Mouse (Mus musculus): Measurements from ENCODE around the gene Gprasp1.
"Not testable (repeated sequence)": the region's sequence is repeated elsewhere in the genome, so short reads cannot be mapped to it uniquely, and the experiment has no call there.

Gprasp1 gene

DNA sequence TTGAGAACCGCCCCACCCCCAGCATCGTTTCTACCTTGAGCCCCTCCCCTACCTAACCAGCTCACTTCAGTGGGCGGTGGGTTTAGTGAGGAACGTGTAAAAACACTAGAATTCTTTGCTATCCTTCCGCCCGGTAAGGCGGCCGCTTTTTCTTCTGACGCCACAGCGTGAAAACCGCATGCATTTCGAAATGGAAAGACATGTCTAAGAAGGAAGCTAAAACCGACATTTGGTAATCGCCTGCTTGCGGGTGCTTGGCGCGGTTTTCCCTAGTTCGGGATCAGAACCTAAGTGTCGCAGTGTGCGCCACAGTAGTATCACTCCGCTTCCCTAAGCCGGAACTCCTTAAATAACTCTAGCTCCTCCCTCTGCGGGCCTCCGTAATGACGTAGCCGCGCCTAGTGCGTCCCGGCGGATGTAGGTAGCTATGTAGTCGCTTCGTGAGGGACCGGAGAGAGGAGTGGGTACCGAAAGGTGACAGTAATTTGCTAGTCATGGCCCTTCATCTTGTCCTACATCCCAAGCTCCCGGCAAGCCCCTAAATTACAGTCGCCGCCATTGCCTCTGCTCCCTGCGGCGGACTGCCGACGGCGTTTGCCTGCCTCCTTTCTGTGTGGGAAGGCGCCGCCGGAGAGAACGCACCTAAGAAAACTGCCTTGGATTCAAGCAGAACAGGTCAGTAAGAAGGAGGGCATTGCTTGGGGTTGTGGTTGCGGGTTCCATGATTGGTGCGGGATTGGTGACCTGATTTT lies at the start of gene Gprasp1, which contains the start of gene Armcx5:
TSS of gene Gprasp1 (plus strand) at position 430 of the 752 bp plus-strand sequence.
TSS of gene Armcx5 (plus strand) at position 430 of the 752 bp plus-strand sequence.
- peak; percentile 93 for DNase-seq

DNA sequence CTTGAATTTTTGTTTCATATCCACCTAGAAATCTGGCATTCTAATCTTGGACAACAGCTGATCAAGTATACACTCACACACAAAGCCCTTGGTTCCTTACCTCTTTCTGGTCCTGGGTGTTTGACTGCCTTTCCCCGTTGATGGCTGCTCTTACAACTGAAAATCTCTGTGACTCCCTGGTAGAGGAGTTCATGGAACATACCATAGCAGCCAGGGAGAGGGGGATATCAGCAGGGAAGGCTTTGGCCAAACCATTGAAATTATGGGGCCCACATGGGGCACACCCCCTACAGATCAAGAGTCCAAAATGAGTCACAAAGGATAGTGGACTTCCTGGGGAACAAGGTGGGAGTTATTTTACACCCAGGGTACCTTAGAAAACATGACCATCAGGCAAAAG lies 48.9 kb upstream of the Gprasp1 start, which contains the start of gene Tcp11x2:
TSS of gene Tcp11x2 (minus strand) at position 158 of the 400 bp plus-strand sequence.
- DNase-seq: no peak

- DNase-seq: no peak
These were observed 39.4 kb upstream of the Gprasp1 start for GRCm38 (mm10) chrX:135703111-135703510.

- DNase-seq: no peak
These were observed 38.2 kb upstream of the Gprasp1 start for GRCm38 (mm10) chrX:135704349-135704748.

GRCm38 (mm10) chrX:135712845-135713244 lies 29.7 kb upstream of the Gprasp1 start:
- DNase-seq: no peak

- DNase-seq: no peak
These were observed 17.4 kb upstream of the Gprasp1 start, which contains the start of gene Tmsb15a for GRCm38 (mm10) chrX:135725161-135725560. Gene Tmsb15a (minus strand): TSS chrX:135725261.

GRCm38 (mm10) chrX:135738730-135739520 lies 3.6 kb upstream of the Gprasp1 start:
- DNase-seq: no peak

DNA sequence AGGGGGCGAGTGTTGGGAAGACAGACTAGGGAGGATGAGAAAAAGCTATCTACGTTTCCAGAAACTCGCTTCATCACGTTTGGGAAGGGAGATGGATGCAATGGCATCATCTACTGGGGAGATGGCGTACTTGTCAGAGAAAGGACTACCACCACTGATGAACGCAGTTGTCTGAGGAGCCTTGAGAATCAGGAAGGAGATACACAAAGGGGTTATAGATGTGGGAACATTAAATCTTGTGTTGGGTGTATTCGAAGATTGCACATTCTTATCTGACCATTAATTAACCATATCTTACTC lies 473 bp downstream of the Gprasp1 start:
- DNase-seq: no peak

- DNase-seq: not testable (repeated sequence)
These were observed 2.8 kb downstream of the Gprasp1 start for GRCm38 (mm10) chrX:135745376-135745775.

DNA sequence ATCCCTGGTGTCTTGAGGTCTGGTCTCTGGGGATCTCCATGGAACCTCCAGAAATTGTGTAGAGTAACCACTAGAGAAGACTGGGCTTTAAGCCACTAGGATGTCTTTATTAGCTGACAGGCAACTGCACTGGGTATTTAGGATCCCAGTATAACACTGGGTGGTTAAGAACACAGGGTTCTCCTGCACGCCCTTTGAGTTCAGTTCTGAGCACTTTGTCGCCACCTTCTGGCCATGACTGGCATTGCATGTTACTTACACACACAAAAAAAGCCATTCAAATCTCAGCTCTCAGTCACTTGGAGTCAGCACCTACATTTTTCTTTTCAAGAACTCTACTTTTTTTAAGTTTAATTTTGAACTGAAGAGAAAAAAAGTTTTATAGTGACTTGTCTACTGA lies 10.3 kb downstream of the Gprasp1 start:
- DNase-seq: peak; percentile 81

DNA sequence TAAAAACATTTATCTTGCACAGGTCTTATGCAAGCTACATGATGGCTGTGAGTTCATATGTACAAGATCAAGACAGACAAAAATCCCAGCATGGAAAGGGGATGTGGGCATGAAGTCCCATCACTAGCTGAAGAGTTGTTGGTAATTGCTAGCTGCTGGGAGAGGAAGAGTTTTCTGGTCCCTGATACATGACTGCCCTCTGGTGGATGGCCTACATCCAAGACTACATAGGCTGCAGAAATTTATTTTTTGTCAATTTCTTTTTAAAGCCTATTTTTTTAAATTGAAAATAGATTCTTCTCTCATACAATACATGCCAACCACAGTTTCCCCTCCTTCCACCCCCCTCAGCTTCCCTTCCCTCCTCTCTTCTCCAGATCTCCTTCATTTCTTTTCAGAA lies 19.2 kb downstream of the Gprasp1 start:
- DNase-seq: peak; percentile 54

DNA sequence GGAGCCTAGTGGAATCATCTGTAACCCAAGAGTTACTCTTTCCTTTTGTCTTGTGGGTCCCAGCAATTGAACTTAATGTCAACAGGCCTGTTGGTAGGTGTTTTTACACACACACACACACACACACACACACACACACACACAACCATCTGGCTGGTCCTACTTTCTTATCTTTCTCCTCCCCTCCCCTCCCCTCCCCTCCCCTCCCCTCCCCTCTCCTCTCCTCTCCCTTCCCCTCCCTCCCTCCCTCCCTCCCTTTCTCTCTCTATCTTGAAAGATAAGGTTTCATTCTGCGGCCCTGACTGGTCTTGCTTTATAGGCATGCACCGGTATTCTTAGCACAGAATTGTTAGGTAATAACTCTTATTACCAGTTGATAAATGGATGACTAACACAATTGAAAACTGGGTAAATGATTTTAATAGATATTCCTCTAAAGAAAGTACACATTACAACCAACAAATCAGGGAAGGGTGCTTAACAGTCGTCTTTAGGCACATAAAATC lies 25.6 kb downstream of the Gprasp1 start:
- DNase-seq: no peak

GRCm38 (mm10) chrX:135768565-135768964 lies 26.0 kb downstream of the Gprasp1 start:
- no peak for DNase-seq

DNA sequence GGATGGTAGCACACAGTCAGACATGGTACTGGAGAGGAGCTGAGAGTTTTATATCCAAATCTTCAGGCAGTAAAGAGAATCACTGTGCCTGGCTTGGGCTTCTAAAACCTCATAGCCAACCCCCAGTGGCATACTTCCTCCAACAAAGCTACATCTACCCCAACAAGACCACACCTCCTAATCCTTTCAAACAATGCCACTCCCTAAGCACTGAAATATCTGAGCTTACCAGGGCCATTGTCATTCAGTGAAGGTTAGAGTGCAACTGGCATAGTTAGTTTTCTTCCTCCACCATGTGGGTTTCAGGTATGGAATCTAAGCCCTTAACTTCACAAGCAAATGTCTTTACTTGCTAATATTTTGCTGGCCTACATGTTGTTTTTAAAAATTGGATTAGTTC lies 49.0 kb downstream of the Gprasp1 start:
- DNase-seq: no peak

- no peak for DNase-seq
These were observed 49.8 kb downstream of the Gprasp1 start for GRCm38 (mm10) chrX:135792326-135792725.

GRCm38 (mm10) chrX:135795591-135796304 lies 53.2 kb downstream of the Gprasp1 start:
- peak; percentile 77 for DNase-seq

DNA sequence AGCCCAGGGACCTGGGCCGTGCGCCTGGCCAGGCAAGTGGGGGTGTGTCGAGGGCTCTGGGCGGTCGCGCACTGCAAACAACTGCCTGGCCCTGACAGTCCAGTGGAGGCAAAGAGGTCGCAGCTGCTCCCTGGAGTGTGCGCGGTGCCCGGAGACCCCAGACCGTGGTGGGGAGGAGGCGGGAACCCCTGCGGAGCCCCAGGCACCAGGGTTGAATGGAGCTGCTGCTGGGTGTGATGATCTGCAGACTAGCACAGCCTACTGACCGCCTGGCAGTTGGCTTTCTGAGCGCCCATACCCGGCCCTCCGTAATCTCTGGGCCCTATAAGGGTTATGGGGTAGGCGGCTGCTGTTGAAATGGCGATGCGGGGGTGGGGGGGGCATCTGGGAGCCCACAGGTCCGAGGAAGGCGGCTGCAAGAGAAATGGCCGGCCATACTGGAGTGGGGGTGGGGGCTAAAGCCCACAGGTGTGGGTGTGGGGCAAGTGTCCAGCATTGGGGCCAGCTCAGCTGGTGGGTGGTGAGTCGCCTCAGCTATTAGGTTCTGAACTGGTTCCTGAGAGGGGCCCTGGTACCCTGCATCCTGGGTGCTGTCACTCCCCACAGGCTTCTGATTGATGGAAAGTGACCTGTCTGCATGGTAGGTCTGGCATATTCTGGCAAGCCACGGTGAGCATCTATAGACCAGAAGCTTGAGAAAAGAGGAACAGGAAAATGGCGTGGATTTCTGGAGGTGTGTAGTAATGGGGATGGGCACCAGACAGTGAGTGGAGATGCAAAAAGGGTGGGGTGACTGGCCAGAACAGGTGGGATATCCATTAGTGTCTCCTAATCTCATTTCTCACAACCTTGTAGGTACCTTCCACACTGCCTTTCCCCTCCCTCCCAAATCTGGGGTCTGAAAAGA lies 54.0 kb downstream of the Gprasp1 start:
- DNase-seq: peak; percentile 5

- DNase-seq: peak; percentile 67
These were observed 54.7 kb downstream of the Gprasp1 start, which contains the start of gene Bhlhb9 for GRCm38 (mm10) chrX:135797212-135797644. Gene Bhlhb9 (plus strand): TSS chrX:135797594.

DNA sequence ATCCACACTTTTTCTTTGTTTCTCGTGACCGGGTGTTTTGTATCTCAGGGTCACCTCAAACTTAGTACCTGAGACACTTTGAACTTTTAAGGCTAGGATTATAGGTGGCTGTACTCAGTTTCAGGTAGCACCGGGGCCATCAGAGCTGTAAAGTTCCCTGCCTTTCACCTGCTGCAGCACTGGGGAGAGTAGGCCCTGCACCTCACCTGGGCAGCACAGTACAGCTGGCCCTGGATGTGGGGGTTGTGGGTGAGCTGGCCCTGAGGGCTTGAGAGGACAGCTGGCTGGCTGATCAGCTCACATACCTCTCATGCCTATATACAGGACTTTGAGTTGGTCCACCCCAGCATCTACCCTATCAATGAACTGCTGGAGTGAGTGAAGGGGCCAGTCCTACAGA lies 61.6 kb downstream of the Gprasp1 start:
- DNase-seq: no peak

GRCm38 (mm10) chrX:135805780-135806179 lies 63.2 kb downstream of the Gprasp1 start:
- peak; percentile 46 for DNase-seq

DNA sequence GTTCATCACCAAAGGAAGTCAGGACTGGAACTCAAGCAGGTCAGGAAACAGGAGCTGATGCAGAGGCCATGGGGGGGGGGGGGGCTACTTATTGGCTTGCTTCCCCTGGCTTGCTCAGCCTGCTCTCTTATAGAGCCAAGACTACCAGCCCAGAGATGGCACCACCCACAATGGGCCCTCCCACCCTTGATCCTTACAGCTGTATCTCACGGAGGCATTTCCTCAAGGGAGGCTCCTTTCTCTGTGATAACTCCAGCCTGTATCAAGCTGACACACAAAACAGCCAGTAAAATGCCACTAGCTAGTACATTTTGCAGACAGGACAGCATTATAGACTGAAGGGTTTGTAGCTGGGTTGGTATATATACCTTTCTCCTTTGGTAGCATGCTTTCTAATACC lies 93.4 kb downstream of the Gprasp1 start:
- DNase-seq: not testable (repeated sequence)

DNA sequence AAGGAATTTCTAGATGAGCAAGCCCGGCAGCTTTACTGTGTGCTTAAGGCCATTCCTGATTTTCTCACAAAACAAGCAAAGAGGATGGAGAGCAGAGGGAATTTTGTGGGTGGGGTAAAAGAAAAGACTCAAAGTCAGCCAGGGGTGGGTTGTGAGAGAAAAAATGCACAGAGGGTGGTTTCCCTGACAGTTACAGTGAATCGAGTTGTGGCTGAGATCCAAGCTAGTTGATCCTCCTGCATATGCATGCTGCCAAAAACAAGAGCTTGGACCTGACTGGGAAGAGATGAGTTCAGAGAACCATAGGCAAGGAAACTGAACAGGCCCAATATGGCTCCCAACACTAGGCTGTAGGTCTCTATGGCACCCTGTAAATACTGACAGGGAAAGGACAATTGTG lies 95.4 kb downstream of the Gprasp1 start:
- DNase-seq: no peak
